Mouse (Mus musculus) large intestine, adult 2 months (tissue): ENCODE measurements around the gene Snrpa1. TPM values are rescaled to one million over a fixed set of nuclear protein-coding genes. Genes with fewer than 3 reads are reported as not detected.

Source experiments
- DNase-seq: peaks from one replicate; pipeline ENCODE4 v3.0.0-alpha.2; 2012; ENCODE audit warnings: low read depth, low spot score
- WGBS: fragments of 180-500 bp; shearing (Covaris S2); methylation state at CpG from one replicate; pipeline ENCODE4 v1.1.7; 2018; 5-methylcytosine and 5-hydroxymethylcytosine counted together
- polyA plus RNA-seq: library from polyadenylated mRNA; depleted of rRNA; stranded (reverse); fragments of >200 nt; gene quantifications from 2 replicates; pipeline ENCODE4 v1.2.3, GENCODE M21; 2012

Gene Snrpa1
- polyA plus RNA-seq, 1 experiment, result 14.1 TPM

DNA sequence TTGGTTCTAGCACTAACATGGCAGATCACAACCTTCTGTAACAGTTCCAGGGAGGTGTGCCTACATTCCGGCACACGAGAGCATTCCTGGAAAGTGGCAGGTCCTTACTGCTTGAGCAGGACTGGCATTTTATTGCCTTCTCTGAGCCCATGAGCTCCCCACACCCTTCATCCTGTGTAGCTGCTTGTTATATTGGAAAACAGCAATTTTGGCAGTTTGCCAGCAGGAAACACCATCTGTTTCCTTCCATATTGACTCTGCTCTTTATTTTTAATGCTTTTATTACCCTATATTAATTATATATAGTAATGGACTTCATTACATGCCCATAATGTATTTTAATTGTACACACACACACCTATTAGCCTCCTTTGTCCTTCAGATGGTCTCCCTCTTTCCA, 17.6 kb downstream of the Snrpa1 start:
- DNase-seq, result no peak
- WGBS, result 25% methylated on average over 2 of the region's 2 CpGs

GRCm38 (mm10) chr7:66079364-66080230, 20.8 kb downstream of the Snrpa1 start, which contains the start of gene Selenos:
Gene Selenos, plus strand, starts transcription at chr7:66079649.
- under 1% methylated on average over 65 of the region's 65 CpGs for WGBS
- DNase-seq, result peak; percentile 95

- WGBS, result 27% methylated on average over 5 of the region's 5 CpGs
- DNase-seq, result no peak
Observed at GRCm38 (mm10) chr7:66080231-66080613, 21.4 kb downstream of the Snrpa1 start.

- DNase-seq, result no peak
- 84% methylated on average over 6 of the region's 6 CpGs for WGBS
Observed at GRCm38 (mm10) chr7:66083757-66084156, 25.0 kb downstream of the Snrpa1 start.

GRCm38 (mm10) chr7:66084546-66084945, 25.7 kb downstream of the Snrpa1 start:
- no peak for DNase-seq
- WGBS, result 75% methylated on average over 7 of the region's 7 CpGs

DNA sequence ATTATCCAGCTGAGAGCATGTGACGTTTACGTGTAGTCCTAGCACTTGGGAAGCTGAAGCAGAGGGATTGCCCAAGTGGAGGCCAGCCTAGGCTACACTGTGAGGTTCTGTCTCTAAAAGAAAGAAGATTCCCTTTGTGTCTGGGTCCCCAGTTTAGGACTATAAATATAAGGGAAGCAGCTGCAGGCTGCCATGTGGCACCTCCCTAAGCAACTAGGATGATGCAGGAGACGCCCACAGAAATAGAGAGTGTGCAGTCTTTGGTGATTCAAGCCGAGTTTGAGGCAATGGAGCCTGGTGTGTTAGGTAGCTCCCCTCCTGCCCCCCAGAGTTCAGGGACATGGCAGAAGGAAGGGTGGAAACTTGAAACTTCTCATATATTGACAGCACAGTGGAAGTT, 28.8 kb downstream of the Snrpa1 start:
- 90% methylated on average over 4 of the region's 4 CpGs for WGBS
- no peak for DNase-seq

DNA sequence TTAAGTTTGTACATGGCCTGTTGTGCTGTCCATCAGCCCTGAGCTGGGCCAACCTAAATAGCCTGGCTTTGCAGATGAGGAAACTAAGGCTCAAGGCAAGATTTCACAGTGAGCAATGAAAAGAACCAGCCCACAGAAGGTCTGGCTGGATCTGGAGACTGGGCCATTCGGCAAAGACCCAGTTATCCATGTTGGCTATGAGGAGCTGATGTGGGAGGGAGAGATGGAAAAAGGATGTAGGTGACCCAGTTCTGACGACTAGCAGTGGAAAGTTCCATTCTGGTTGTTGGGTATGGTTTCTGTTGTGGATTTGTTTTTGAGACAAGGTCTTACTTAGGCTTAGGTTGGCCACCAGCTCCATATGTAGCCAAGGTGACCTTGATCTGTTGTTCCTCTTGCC, 29.3 kb downstream of the Snrpa1 start:
- no peak for DNase-seq
- WGBS, result 82% methylated on average over 2 of the region's 2 CpGs

DNA sequence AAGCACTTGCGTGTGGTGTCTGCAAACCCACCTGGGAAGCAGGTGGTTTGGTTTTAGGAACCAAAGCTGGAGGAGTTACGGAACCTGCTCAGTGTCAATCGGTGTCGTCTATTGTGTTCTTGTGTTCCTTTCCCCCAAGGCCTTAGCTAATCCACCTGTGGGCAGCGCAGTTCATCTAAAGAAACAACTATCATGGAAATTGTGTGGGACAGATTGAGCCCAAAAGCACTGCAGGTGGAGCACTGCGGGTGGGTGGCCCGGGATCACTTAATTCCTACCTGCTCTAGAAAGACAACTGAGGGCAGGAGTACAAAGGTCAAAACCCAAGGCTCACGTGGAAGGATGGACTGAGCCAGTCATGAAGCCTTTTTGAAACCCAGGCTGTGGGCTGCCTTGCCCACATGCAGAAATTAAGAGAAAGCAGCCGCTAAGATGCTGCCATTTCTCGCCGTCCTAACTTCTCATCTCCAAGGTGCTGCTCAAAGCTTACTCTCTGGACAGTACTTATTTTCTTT, 31.9 kb downstream of the Snrpa1 start:
- 86% methylated on average over 11 of the region's 11 CpGs for WGBS
- DNase-seq, result no peak

GRCm38 (mm10) chr7:66091553-66091952, 32.8 kb downstream of the Snrpa1 start:
- 86% methylated on average over 7 of the region's 7 CpGs for WGBS

DNA sequence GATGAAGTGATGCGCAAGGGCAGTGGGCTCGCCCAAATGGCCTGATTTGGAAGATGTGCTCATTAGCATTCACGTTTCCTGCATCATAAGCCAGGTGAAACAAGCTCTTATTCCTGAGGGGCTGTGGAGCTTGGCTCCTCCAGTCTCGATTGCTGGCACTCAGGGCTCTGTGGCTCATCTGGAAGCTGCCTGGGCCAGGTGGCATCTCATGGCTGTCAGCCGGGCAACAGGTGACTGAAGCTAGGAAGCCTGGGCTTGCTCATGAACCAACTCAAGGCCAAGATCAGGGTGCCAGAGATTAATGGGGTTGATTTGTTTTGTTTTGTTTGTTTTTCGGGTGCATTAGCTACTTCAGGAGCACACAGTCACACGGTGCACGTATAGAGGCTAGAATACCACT, 33.9 kb downstream of the Snrpa1 start:
- no peak for DNase-seq
- WGBS, result 80% methylated on average over 8 of the region's 8 CpGs

More at GRCm38 (mm10) chr7:66091553-66091952, 32.8 kb downstream of the Snrpa1 start:
- DNase-seq, result no peak

- 63% methylated on average over 5 of the region's 5 CpGs for WGBS
- DNase-seq, result no peak
Observed at GRCm38 (mm10) chr7:66094141-66094540, 35.3 kb downstream of the Snrpa1 start.

DNA sequence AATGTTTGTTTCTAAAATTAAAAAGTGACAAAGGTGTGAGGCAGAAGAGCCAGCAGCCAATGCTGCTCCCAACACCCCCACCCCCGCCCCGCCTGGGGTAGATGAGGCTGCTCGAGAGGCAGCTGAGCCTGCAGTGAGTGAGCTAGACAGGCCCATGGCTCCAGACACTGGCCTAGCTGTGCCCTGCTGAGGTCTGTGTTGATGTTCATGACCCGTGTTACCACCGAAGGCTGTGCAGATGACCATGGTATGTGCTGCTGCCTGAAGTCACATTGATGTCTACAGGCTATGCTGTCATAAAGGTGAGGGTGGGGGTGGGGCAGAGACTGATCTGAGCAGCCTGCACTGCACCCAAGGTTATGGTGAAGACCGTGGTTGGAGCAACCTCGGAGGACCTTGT, 40.0 kb downstream of the Snrpa1 start:
- WGBS, result 77% methylated on average over 7 of the region's 7 CpGs

DNA sequence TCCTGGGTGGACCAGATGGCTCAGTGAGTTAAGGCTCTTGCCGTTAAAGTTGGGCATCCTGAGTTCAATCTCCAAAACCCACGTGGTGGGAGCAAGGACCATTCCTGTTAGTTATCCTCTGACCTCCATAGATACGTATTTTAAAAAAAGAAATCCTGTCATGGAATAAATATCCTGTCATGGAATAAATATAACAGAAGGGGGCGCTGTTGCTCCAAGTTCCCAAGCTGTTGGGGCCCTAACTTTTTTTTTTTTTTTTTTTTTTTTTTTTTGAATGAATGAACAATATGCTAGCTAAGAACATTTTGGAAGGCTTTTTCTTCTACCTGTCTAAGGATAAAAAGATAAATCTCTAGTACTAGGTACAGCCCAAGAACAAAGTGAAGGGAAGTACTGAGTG, 43.1 kb downstream of the Snrpa1 start:
- DNase-seq, result no peak
- 5% methylated on average over 4 of the region's 4 CpGs for WGBS

More for the DNA sequence above, 40.0 kb downstream of the Snrpa1 start:
- DNase-seq, result no peak

- 86% methylated on average over 5 of the region's 5 CpGs for WGBS
- DNase-seq, result no peak
Observed at GRCm38 (mm10) chr7:66104531-66104930, 45.7 kb downstream of the Snrpa1 start.

DNA sequence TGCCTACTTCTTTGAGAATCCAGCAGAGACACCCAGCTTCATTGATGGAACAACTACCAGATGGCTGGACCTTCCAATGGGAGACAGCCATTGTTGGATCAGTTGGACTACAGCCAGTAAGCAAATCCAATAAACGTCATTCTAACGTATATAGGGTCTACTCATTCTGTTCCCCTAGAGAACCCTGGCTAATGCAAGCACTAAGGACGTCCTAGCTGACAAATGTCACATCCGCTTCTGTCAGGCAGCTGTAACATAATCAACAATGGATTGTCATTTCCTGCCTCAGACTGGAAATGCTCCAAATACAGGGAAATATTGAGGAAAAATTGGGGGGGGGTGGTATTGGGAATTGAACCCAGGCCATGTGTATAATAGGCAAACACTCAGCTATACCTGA, 47.0 kb downstream of the Snrpa1 start:
- 46% methylated on average over 4 of the region's 4 CpGs for WGBS
- DNase-seq, result no peak

GRCm38 (mm10) chr7:66106581-66107056, 47.8 kb downstream of the Snrpa1 start:
- no peak for DNase-seq
- WGBS, result 39% methylated on average over 7 of the region's 7 CpGs

DNA sequence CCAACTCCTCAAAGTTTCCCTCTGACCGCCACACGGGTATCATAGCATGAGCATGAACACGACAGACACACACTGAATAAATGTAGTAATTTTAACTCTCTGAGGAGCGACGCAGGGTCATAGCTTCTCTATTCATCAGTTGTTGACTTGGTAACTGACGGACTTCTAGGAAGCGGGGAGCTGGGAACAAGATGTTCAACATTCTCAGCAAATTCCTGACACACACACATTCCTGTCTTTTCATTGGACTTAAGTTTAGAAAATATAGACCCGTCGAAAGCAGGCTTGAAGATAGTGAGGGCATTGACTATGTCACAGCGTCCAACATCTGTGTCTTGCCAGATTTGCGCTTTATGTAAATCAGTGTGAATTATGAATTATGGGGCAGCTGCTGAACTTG, 48.4 kb downstream of the Snrpa1 start:
- WGBS, result 72% methylated on average over 11 of the region's 11 CpGs
- DNase-seq, result no peak

DNA sequence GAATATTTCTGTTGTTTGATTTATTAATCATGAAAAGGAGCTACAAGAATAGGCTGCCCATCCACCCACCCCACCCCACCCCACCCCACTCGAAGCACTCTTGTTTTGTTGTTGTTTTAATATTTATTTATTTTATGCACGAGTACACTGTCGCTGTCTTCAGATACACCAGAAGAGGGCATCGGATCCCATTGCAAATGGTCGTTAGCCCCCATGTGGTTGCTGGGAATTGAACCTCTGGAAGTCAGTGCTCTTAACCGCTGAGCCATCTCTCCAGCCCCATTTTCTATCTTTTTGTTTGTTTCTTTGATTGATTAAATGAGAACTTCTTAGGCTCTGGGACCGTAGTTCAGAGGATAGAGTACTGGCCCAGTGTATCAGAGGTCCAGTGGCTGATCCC, 49.1 kb downstream of the Snrpa1 start:
- 15% methylated on average over 7 of the region's 7 CpGs for WGBS
- no peak for DNase-seq

- 3% methylated on average over 121 of the region's 123 CpGs for WGBS
- DNase-seq, result no peak
Observed at GRCm38 (mm10) chr7:66108961-66109854, 50.4 kb downstream of the Snrpa1 start, which contains the start of gene Chsy1. Gene Chsy1, plus strand, starts transcription at chr7:66109515.
